Mouse (Mus musculus) heart, postnatal 4 days (tissue): ENCODE results near the gene Itgb2l. TPM values are rescaled to one million over a fixed set of nuclear protein-coding genes. Genes with fewer than 3 reads are reported as not detected.

ENCODE experiments used
- total RNA-seq, 2 experiments: library from RNA; stranded (reverse); gene quantifications; 2 replicates each; pipeline ENCODE4 v1.2.3; 2021

Itgb2l gene
- total RNA-seq, 2 experiments from 2014 or later: not detected

Other genes with a start within 250 kb of the Itgb2l start
- gene Sh3bgr, start 243.2 kb downstream of the Itgb2l start, total RNA-seq: 100 to 1,000 TPM; 519 to 549 TPM
- gene B3galt5, start 207.8 kb downstream of the Itgb2l start, total RNA-seq: not detected
- under 1 TPM; 0.67 to 0.74 TPM for gene Pcp4, start 24.0 kb upstream of the Itgb2l start, total RNA-seq